In the genomic region with DNA sequence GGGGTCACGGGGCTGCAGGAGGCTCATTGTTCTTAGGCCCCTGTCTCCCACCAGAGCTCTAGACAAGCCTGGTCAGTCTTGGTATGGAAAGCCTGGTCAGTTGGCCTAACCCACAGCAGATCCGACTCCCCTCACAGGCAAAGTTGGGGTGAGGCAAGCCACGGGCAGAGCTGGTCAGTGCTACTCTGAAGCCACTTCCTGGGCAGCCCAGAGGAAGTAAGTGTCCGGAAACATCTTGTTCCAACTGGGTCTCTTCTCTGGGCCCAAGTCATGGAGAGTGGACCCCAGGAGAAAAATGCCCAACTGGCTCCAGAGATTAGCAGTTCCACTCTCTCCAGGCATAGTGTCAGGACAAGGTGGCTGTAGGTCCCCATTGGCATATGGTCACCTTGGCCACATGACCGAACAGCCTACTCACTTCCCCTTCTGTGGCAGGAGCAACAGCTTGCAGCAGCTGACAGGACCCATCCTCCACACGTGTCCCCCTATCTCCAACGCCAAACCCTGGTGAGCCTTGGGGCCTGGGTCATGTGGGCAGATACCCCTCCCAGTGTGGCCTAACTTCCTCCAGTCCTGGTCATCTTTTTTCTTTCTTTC, we compare ENCODE assay signal across 10 mouse cellular contexts. TPM values are rescaled to one million over a fixed set of nuclear protein-coding genes. Genes with fewer than 3 reads are reported as not detected.
DNase-seq lines count a peak whose midpoint lies in the region; ATAC-seq lines count a peak whose summit lies in the region.
"Had no signal": no experiment of that assay in that cellular context is flagged by ENCODE, and none has a peak within 500 bp of the region (broad histone marks: within the 10 kb centered on the region; RNA-seq: fewer than 3 reads in every experiment).

No protein-coding gene starts in this region.

- peak; percentile 56 to 59 for DNase-seq in lung, postnatal 4 days
- no peak for DNase-seq in lung, postnatal 25 days (ENCODE audit: low spot score)
- DNase-seq in cerebellum, adult 11-12 months, result peak; percentile 54
- peak; percentile 23 for DNase-seq in liver
- peak; percentile 58 for DNase-seq in splenic B cell, adult 2 months (ENCODE audit: low read depth, low spot score)
- DNase-seq in left cerebral cortex, adult 18-20 months (ENCODE audit: low spot score in 2 of 2), result no peak

- peaks cover 2% of the 10 kb centered on the region; the same call in 1 of the 2 replicates for H3K36me3 ChIP-seq in splenic B cell, adult 2 months (ENCODE audit: control insufficient read depth, insufficient read depth, low read length, poor library complexity, severe bottlenecking)
- H3K36me3 ChIP-seq: forebrain, embryonic 12.5 days; lung, embryonic 15.5 days; stomach, embryonic 15.5 days had no signal

- ATAC-seq in activated CD4-positive, CD25-positive, alpha-beta regulatory T cell, adult 4 months, result no peak

- H3K27me3 ChIP-seq in splenic B cell, adult 2 months (ENCODE audit: control insufficient read depth, insufficient read depth, low read length, poor library complexity, severe bottlenecking), result no peaks in the 10 kb centered on the region
- H3K27me3 ChIP-seq: lung, embryonic 15.5 days; stomach, embryonic 15.5 days had no signal

RNA-seq across cellular contexts. Expression of gene Prkcd, which starts 5.9 kb away (rescaled TPM):
- total RNA-seq in left cerebral cortex, adult 18-20 months (2021), result 10 to 100 TPM; 11.4 to 12.7 TPM
- 10 to 100 TPM; 29.4 to 30.1 TPM for polyA plus RNA-seq in activated CD4-positive, CD25-positive, alpha-beta regulatory T cell, adult 4 months (2017; shearing (Covaris generic))

RNA-seq across cellular contexts. Expression of gene Rft1, which starts 34.1 kb away (rescaled TPM):
- total RNA-seq in left cerebral cortex, adult 18-20 months (2021), result 10 to 100 TPM; 10.0 to 10.4 TPM
- 10 to 100 TPM; 12.9 to 13.1 TPM for polyA plus RNA-seq in activated CD4-positive, CD25-positive, alpha-beta regulatory T cell, adult 4 months (2017; shearing (Covaris generic))

Comparison
In these comparisons a context has a peak if more than half of its experiments do, and no peak if none do; other contexts are left out.
1. DNase-seq: peak in lung, postnatal 4 days (2 of 2), cerebellum, adult 11-12 months (single experiment), liver (single experiment) and splenic B cell, adult 2 months (single experiment); none in lung, postnatal 25 days (single experiment) and left cerebral cortex, adult 18-20 months (0 of 2).